Comparison of ENCODE assay signal across 13 mouse cellular contexts in the genomic region with DNA sequence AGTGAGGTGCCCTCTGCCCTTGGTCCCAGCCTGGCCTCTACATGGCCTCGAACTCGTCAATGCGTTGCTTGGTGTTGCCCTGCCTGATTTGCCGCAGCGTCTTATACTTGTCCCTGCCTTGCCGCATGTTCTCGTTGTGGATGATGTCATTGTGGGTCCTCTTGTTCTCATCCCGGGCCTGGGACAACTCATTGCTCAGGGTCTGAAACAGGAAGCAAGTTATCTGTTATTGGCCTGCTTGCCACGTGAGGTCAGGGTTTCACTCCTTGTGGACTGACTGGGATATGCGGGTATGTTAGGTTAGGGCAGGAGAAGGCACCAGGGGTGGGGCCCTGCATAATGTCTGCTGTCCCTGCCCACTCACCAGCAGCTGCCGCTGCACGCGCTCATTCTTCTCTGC. TPM values are rescaled to one million over a fixed set of nuclear protein-coding genes. Genes with fewer than 3 reads are reported as not detected.
DNase-seq lines count a peak whose midpoint lies in the region; ATAC-seq lines count a peak whose summit lies in the region.
"Had no signal": no experiment of that assay in that cellular context is flagged by ENCODE, and none has a peak within 500 bp of the region (broad histone marks: within the 10 kb centered on the region; RNA-seq: fewer than 3 reads in every experiment).

No protein-coding gene starts in this region.

- 79% methylated on average over 13 of the region's 13 CpGs for WGBS in liver, embryonic 12.5 days (ENCODE audit: insufficient replicate concordance)

- no peak overlapping the region for H3K4me3 ChIP-seq in liver, embryonic 12.5 days
- H3K4me3 ChIP-seq: erythroblast, embryonic 14.5 days had no signal

- no peak overlapping the region for H3K27ac ChIP-seq in liver, embryonic 12.5 days
- H3K27ac ChIP-seq: macrophage had no signal

- DNase-seq in heart, adult 11 months: peak; percentile 84
- no peak for DNase-seq in heart, adult 9 months (ENCODE audit: low spot score in 2 of 2)
- peak; percentile 2 for DNase-seq in liver
- peak; percentile 4 for DNase-seq in thymus, postnatal 14 days
- no peak for DNase-seq in thymus, postnatal 0 days (ENCODE audit: low spot score)
- peak; percentile 3 to 7 for DNase-seq in kidney, postnatal 4 days
- no peak for DNase-seq in cerebellum, adult 11 months
- DNase-seq: heart, postnatal 4 days; right cerebral cortex, postnatal 25 days had no signal

- peaks cover 69% of the 10 kb centered on the region for H3K36me3 ChIP-seq in liver, embryonic 12.5 days

- H3K4me2 ChIP-seq in liver, embryonic 12.5 days: no peak overlapping the region
- H3K4me2 ChIP-seq: heart, embryonic 11.5 days had no signal

- H3K9me3 ChIP-seq in liver, embryonic 12.5 days (replicated peaks): no peaks in the 10 kb centered on the region

- no peak overlapping the region for H3K9ac ChIP-seq in liver, embryonic 12.5 days

- H3K27me3 ChIP-seq in liver, embryonic 12.5 days (replicated peaks): no peaks in the 10 kb centered on the region

- peaks cover 20% of the 10 kb centered on the region for H3K4me1 ChIP-seq in liver, embryonic 12.5 days

- ATAC-seq in liver, embryonic 12.5 days: no peak

RNA-seq across cellular contexts. Expression of a gene that starts 43.3 kb away (rescaled TPM):
- polyA plus RNA-seq in liver, embryonic 12.5 days (2016; fragmentation: Nextera tagmentation; extraction: Ambion mirVana): 67.9 and 72.4 TPM in 2 replicates
- polyA plus RNA-seq in thymus, postnatal 0 days (2015; fragmentation: Nextera tagmentation; extraction: Ambion mirVana): 385 and 387 TPM in 2 replicates

Comparison
In these comparisons a context has a peak if more than half of its experiments do, and no peak if none do; other contexts are left out.
1. DNase-seq: peak in heart, adult 11 months (single experiment), liver (single experiment), thymus, postnatal 14 days (single experiment) and kidney, postnatal 4 days (2 of 2); none in heart, adult 9 months (0 of 2), thymus, postnatal 0 days (single experiment) and cerebellum, adult 11 months (single experiment).